In genomic region chr14:54607226-54607625, GRCm38 (mm10) we compare ENCODE assay signal across 24 mouse cellular contexts. TPM values are rescaled to one million over a fixed set of nuclear protein-coding genes. Genes with fewer than 3 reads are reported as not detected.
DNase-seq lines count a peak whose midpoint lies in the region; ATAC-seq and TF ChIP-seq lines count a peak whose summit lies in the region.
"Had no signal": no experiment of that assay in that cellular context is flagged by ENCODE, and none has a peak within 500 bp of the region (broad histone marks: within the 10 kb centered on the region; RNA-seq: fewer than 3 reads in every experiment).

No protein-coding gene starts in this region.

- ATAC-seq in hindbrain, embryonic 13.5 days (ENCODE audit: low FRiP score) = no peak
- no peak for ATAC-seq in hindbrain, embryonic 11.5 days (ENCODE audit: low FRiP score)
- no peak for ATAC-seq in stomach, embryonic 14.5 days (ENCODE audit: insufficient number of reproducible peaks, insufficient read depth, low FRiP score, low read depth)
- no peak for ATAC-seq in stomach, postnatal 0 days (ENCODE audit: low FRiP score, low TSS enrichment)
- ATAC-seq in stomach, embryonic 16.5 days (ENCODE audit: insufficient read depth, low FRiP score) = no peak
- no peak for ATAC-seq in erythroid progenitor cell, adult 5-6 weeks (replicated peaks; ENCODE audit: low FRiP score, poor library complexity, severe bottlenecking)
- ATAC-seq: forebrain, embryonic 14.5 days; hindbrain, postnatal 0 days had no signal

- no peak for TF ChIP-seq EP300 in stomach, postnatal 0 days (optimal IDR thresholded peaks at IDR 0.05)

- H3K27ac ChIP-seq in hindbrain, embryonic 13.5 days = peak overlapping the region; percentile 15
- no peak overlapping the region for H3K27ac ChIP-seq in hindbrain, embryonic 11.5 days (ENCODE audit: low read depth, low read length)
- peak overlapping the region; percentile 51; the same call in 1 of the 2 replicates for H3K27ac ChIP-seq in layer of hippocampus, adult 2 months
- H3K27ac ChIP-seq in stomach, embryonic 14.5 days (ENCODE audit: low read length) = 0 out of 2 replicates have a peak overlapping the region, but pooled peaks have one; percentile 48
- H3K27ac ChIP-seq in stomach, postnatal 0 days (replicated peaks) = no peak overlapping the region
- no peak overlapping the region for H3K27ac ChIP-seq in stomach, embryonic 16.5 days (ENCODE audit: low read length)
- H3K27ac ChIP-seq: heart, adult 2 months; heart, embryonic 15.5 days; hindbrain, postnatal 0 days had no signal

- WGBS in hindbrain, embryonic 13.5 days = 37% methylated on average over 8 of the region's 8 CpGs
- WGBS in hindbrain, embryonic 11.5 days = 37% methylated on average over 8 of the region's 8 CpGs
- 42% methylated on average over 8 of the region's 8 CpGs for WGBS in stomach, embryonic 14.5 days
- WGBS in stomach, postnatal 0 days = 57% methylated on average over 8 of the region's 8 CpGs
- WGBS in stomach, embryonic 16.5 days = 46% methylated on average over 8 of the region's 8 CpGs

- H3K4me2 ChIP-seq in hindbrain, embryonic 13.5 days = no peak overlapping the region
- no peak overlapping the region for H3K4me2 ChIP-seq in hindbrain, embryonic 11.5 days (replicated peaks; ENCODE audit: low read depth, low read length)
- H3K4me2 ChIP-seq in stomach, embryonic 14.5 days (replicated peaks; ENCODE audit: low read depth, low read length) = no peak overlapping the region
- H3K4me2 ChIP-seq in stomach, postnatal 0 days (replicated peaks; ENCODE audit: low read depth) = no peak overlapping the region
- H3K4me2 ChIP-seq in stomach, embryonic 16.5 days (ENCODE audit: low read depth, low read length) = no peak overlapping the region
- H3K4me2 ChIP-seq: heart, embryonic 11.5 days; heart, embryonic 15.5 days had no signal

- H3K36me3 ChIP-seq in hindbrain, embryonic 13.5 days = peaks cover 12% of the 10 kb centered on the region
- H3K36me3 ChIP-seq in hindbrain, embryonic 11.5 days (ENCODE audit: control insufficient read depth, insufficient read depth, low read length) = no peaks in the 10 kb centered on the region
- no peaks in the 10 kb centered on the region; the same call in 1 of the 2 replicates for H3K36me3 ChIP-seq in stomach, embryonic 14.5 days (ENCODE audit: control insufficient read depth, insufficient read depth, low read length)
- no peaks in the 10 kb centered on the region for H3K36me3 ChIP-seq in stomach, postnatal 0 days (ENCODE audit: control insufficient read depth, insufficient read depth, low read length)
- H3K36me3 ChIP-seq in stomach, embryonic 16.5 days (ENCODE audit: control insufficient read depth, insufficient read depth, low read length) = no peaks in the 10 kb centered on the region

- H3K27me3 ChIP-seq in hindbrain, embryonic 13.5 days = no peaks in the 10 kb centered on the region
- no peaks in the 10 kb centered on the region for H3K27me3 ChIP-seq in hindbrain, embryonic 11.5 days (ENCODE audit: control insufficient read depth, insufficient read depth, low read length)
- no peaks in the 10 kb centered on the region for H3K27me3 ChIP-seq in stomach, embryonic 14.5 days (ENCODE audit: control insufficient read depth, insufficient read depth, low read length)
- H3K27me3 ChIP-seq in stomach, postnatal 0 days (ENCODE audit: control insufficient read depth, insufficient read depth, low read length) = no peaks in the 10 kb centered on the region
- no peaks in the 10 kb centered on the region for H3K27me3 ChIP-seq in stomach, embryonic 16.5 days (ENCODE audit: control insufficient read depth, insufficient read depth, low read length)
- H3K27me3 ChIP-seq: heart, embryonic 15.5 days had no signal

- peaks cover 26% of the 10 kb centered on the region for H3K4me1 ChIP-seq in hindbrain, embryonic 13.5 days (replicated peaks)
- no peaks in the 10 kb centered on the region for H3K4me1 ChIP-seq in hindbrain, embryonic 11.5 days (replicated peaks; ENCODE audit: control insufficient read depth, insufficient read depth, low read length)
- peaks cover 18% of the 10 kb centered on the region; the same call in 1 of the 2 replicates for H3K4me1 ChIP-seq in stomach, embryonic 14.5 days (ENCODE audit: control insufficient read depth, insufficient read depth, low read length)
- H3K4me1 ChIP-seq in stomach, postnatal 0 days (replicated peaks; ENCODE audit: control insufficient read depth, insufficient read depth) = no peaks in the 10 kb centered on the region
- H3K4me1 ChIP-seq in stomach, embryonic 16.5 days (ENCODE audit: control insufficient read depth, insufficient read depth, low read length) = peaks cover 12% of the 10 kb centered on the region

- no peak for DNase-seq in hindbrain, embryonic 11.5 days (ENCODE audit: low spot score)
- no peak for DNase-seq in layer of hippocampus, adult 2 months (ENCODE audit: low spot score in 2 of 2)
- no peak for DNase-seq in layer of hippocampus, adult 11-12 months (ENCODE audit: low spot score)
- no peak for DNase-seq in stomach, postnatal 0 days (ENCODE audit: low spot score)
- DNase-seq: adrenal gland, adult 2 months; adrenal gland, postnatal 36 days; cerebellum, adult 2 months; gastrocnemius, postnatal 14 days; heart, adult 2 months; heart, postnatal 14 days had no signal

- H3K9ac ChIP-seq in hindbrain, embryonic 13.5 days = no peak overlapping the region
- no peak overlapping the region for H3K9ac ChIP-seq in hindbrain, embryonic 11.5 days (ENCODE audit: low read depth, low read length)
- no peak overlapping the region for H3K9ac ChIP-seq in stomach, embryonic 14.5 days (replicated peaks; ENCODE audit: low read depth, low read length)
- H3K9ac ChIP-seq in stomach, postnatal 0 days (ENCODE audit: low read length) = no peak overlapping the region
- 0 out of 2 replicates have a peak overlapping the region, but pooled peaks have one; percentile 14 for H3K9ac ChIP-seq in stomach, embryonic 16.5 days (ENCODE audit: low read length)
- H3K9ac ChIP-seq: heart, embryonic 15.5 days had no signal

- TF ChIP-seq CTCF in layer of hippocampus, adult 2 months (conservative IDR thresholded peaks at IDR 0.05) = no peak
- no peak for TF ChIP-seq CTCF in stomach, postnatal 0 days (IDR thresholded peaks at IDR 0.05; ENCODE audit: low read depth)

- no peaks in the 10 kb centered on the region for H3K9me3 ChIP-seq in hindbrain, embryonic 13.5 days
- no peaks in the 10 kb centered on the region for H3K9me3 ChIP-seq in hindbrain, embryonic 11.5 days (ENCODE audit: control insufficient read depth, low read length)
- no peaks in the 10 kb centered on the region for H3K9me3 ChIP-seq in stomach, embryonic 14.5 days (ENCODE audit: control insufficient read depth, low read depth, low read length)
- H3K9me3 ChIP-seq in stomach, postnatal 0 days (ENCODE audit: control insufficient read depth, low read length) = no peaks in the 10 kb centered on the region
- H3K9me3 ChIP-seq in stomach, embryonic 16.5 days (replicated peaks; ENCODE audit: control insufficient read depth, low read length) = no peaks in the 10 kb centered on the region
- H3K9me3 ChIP-seq: heart, embryonic 15.5 days had no signal

- no peak overlapping the region for H3K4me3 ChIP-seq in hindbrain, embryonic 13.5 days
- no peak overlapping the region for H3K4me3 ChIP-seq in hindbrain, embryonic 11.5 days (ENCODE audit: low read depth, low read length)
- no peak overlapping the region for H3K4me3 ChIP-seq in layer of hippocampus, adult 2 months
- no peak overlapping the region for H3K4me3 ChIP-seq in stomach, embryonic 14.5 days (ENCODE audit: low read depth, low read length)
- H3K4me3 ChIP-seq in stomach, postnatal 0 days (ENCODE audit: low read depth, low read length) = no peak overlapping the region
- no peak overlapping the region for H3K4me3 ChIP-seq in stomach, embryonic 16.5 days (replicated peaks; ENCODE audit: low read length)
- H3K4me3 ChIP-seq: heart, adult 2 months; heart, embryonic 15.5 days had no signal

RNA-seq across cellular contexts. Expression of gene 4931414P19Rik, which starts 1.4 kb away (rescaled TPM):
- 6.8 and 7.6 TPM in 2 replicates for polyA plus RNA-seq in hindbrain, embryonic 13.5 days (2015; fragmentation: Nextera tagmentation; extraction: Ambion mirVana)
- polyA plus RNA-seq in hindbrain, embryonic 11.5 days (2014; fragmentation: Nextera tagmentation; extraction: Ambion mirVana) = 6.2 and 6.9 TPM in 2 replicates
- 1 to 10 TPM; 5.8 to 7.1 TPM for total RNA-seq in layer of hippocampus, adult 2 months (2021)
- 7.9 and 8.3 TPM in 2 replicates for polyA plus RNA-seq in stomach, embryonic 14.5 days (2014; fragmentation: Nextera tagmentation; extraction: Ambion mirVana)
- polyA plus RNA-seq in stomach, postnatal 0 days (2015; fragmentation: Nextera tagmentation; extraction: Ambion mirVana) = 2.4 and 3.0 TPM in 2 replicates
- polyA plus RNA-seq in stomach, embryonic 16.5 days (2015; fragmentation: Nextera tagmentation; extraction: Ambion mirVana) = 8.2 and 9.0 TPM in 2 replicates
- 1.3 and 14.1 TPM in 2 replicates for total RNA-seq in erythroid progenitor cell, adult 5-6 weeks (2015; ENCODE audit: low replicate concordance)
- 2.2 and 4.7 TPM in 2 replicates for total RNA-seq in erythroid progenitor cell, adult 5-6 weeks (2017; ENCODE audit: low replicate concordance)

RNA-seq across cellular contexts. Expression of gene Psmb5, which starts 10.6 kb away (rescaled TPM):
- polyA plus RNA-seq in hindbrain, embryonic 13.5 days (2015; fragmentation: Nextera tagmentation; extraction: Ambion mirVana) = 439 and 447 TPM in 2 replicates
- 439 and 455 TPM in 2 replicates for polyA plus RNA-seq in hindbrain, embryonic 11.5 days (2014; fragmentation: Nextera tagmentation; extraction: Ambion mirVana)
- 100 to 1,000 TPM; 199 to 218 TPM for total RNA-seq in layer of hippocampus, adult 2 months (2021)
- polyA plus RNA-seq in stomach, embryonic 14.5 days (2014; fragmentation: Nextera tagmentation; extraction: Ambion mirVana) = 355 and 361 TPM in 2 replicates
- 279 and 291 TPM in 2 replicates for polyA plus RNA-seq in stomach, postnatal 0 days (2015; fragmentation: Nextera tagmentation; extraction: Ambion mirVana)
- 346 and 368 TPM in 2 replicates for polyA plus RNA-seq in stomach, embryonic 16.5 days (2015; fragmentation: Nextera tagmentation; extraction: Ambion mirVana)
- 44.9 and 56.2 TPM in 2 replicates for total RNA-seq in erythroid progenitor cell, adult 5-6 weeks (2015; ENCODE audit: low replicate concordance)
- total RNA-seq in erythroid progenitor cell, adult 5-6 weeks (2017; ENCODE audit: low replicate concordance) = 8.7 and 14.7 TPM in 2 replicates

RNA-seq across cellular contexts. Expression of gene Psmb11, which starts 14.0 kb away (rescaled TPM):
- polyA plus RNA-seq in hindbrain, embryonic 13.5 days (2015; fragmentation: Nextera tagmentation; extraction: Ambion mirVana) = not detected in 2 replicates
- not detected in 2 replicates for polyA plus RNA-seq in hindbrain, embryonic 11.5 days (2014; fragmentation: Nextera tagmentation; extraction: Ambion mirVana)
- under 1 TPM; 0.22 to 0.28 TPM for total RNA-seq in layer of hippocampus, adult 2 months (2021)
- polyA plus RNA-seq in stomach, embryonic 14.5 days (2014; fragmentation: Nextera tagmentation; extraction: Ambion mirVana) = 0.06 TPM in 1 of 2 replicates, not detected in the other
- polyA plus RNA-seq in stomach, postnatal 0 days (2015; fragmentation: Nextera tagmentation; extraction: Ambion mirVana) = 0.02 TPM in 1 of 2 replicates, not detected in the other
- polyA plus RNA-seq in stomach, embryonic 16.5 days (2015; fragmentation: Nextera tagmentation; extraction: Ambion mirVana) = not detected in 2 replicates
- total RNA-seq in erythroid progenitor cell, adult 5-6 weeks (2015; ENCODE audit: low replicate concordance) = not detected in 2 replicates
- total RNA-seq in erythroid progenitor cell, adult 5-6 weeks (2017; ENCODE audit: low replicate concordance) = not detected in 2 replicates
- total RNA-seq: adrenal gland, adult 2 months; adrenal gland, postnatal 36 days; ES-E14; gastrocnemius, adult 18-20 months; gastrocnemius, postnatal 14 days; heart, adult 2 months; hematopoietic stem cell, adult 5-6 weeks had no signal
- polyA plus RNA-seq: adrenal gland, adult 2 months; cerebellum, adult 2 months; embryonic facial prominence, embryonic 11.5 days; forebrain, embryonic 14.5 days; gonadal fat pad, adult 2 months; heart, adult 2 months; heart, embryonic 11.5 days had no signal

RNA-seq across cellular contexts. Expression of gene Ajuba, which starts 29.9 kb away (rescaled TPM):
- polyA plus RNA-seq in hindbrain, embryonic 13.5 days (2015; fragmentation: Nextera tagmentation; extraction: Ambion mirVana) = 9.8 and 10.0 TPM in 2 replicates
- 23.2 and 29.4 TPM in 2 replicates for polyA plus RNA-seq in hindbrain, embryonic 11.5 days (2014; fragmentation: Nextera tagmentation; extraction: Ambion mirVana)
- 1 to 10 TPM; 1.1 to 1.8 TPM for total RNA-seq in layer of hippocampus, adult 2 months (2021)
- 26.2 and 30.3 TPM in 2 replicates for polyA plus RNA-seq in stomach, embryonic 14.5 days (2014; fragmentation: Nextera tagmentation; extraction: Ambion mirVana)
- polyA plus RNA-seq in stomach, postnatal 0 days (2015; fragmentation: Nextera tagmentation; extraction: Ambion mirVana) = 18.9 and 26.4 TPM in 2 replicates
- 19.5 and 20.6 TPM in 2 replicates for polyA plus RNA-seq in stomach, embryonic 16.5 days (2015; fragmentation: Nextera tagmentation; extraction: Ambion mirVana)
- 2.5 TPM in 1 of 2 replicates, not detected in the other for total RNA-seq in erythroid progenitor cell, adult 5-6 weeks (2015; ENCODE audit: low replicate concordance)
- not detected in 2 replicates for total RNA-seq in erythroid progenitor cell, adult 5-6 weeks (2017; ENCODE audit: low replicate concordance)

RNA-seq across cellular contexts. Expression of gene Gm17606, which starts 33.5 kb away (rescaled TPM):
- polyA plus RNA-seq in hindbrain, embryonic 13.5 days (2015; fragmentation: Nextera tagmentation; extraction: Ambion mirVana) = not detected in 2 replicates
- not detected in 2 replicates for polyA plus RNA-seq in hindbrain, embryonic 11.5 days (2014; fragmentation: Nextera tagmentation; extraction: Ambion mirVana)
- total RNA-seq in layer of hippocampus, adult 2 months (2021) = not detected
- polyA plus RNA-seq in stomach, embryonic 14.5 days (2014; fragmentation: Nextera tagmentation; extraction: Ambion mirVana) = not detected in 2 replicates
- not detected in 2 replicates for polyA plus RNA-seq in stomach, postnatal 0 days (2015; fragmentation: Nextera tagmentation; extraction: Ambion mirVana)
- not detected in 2 replicates for polyA plus RNA-seq in stomach, embryonic 16.5 days (2015; fragmentation: Nextera tagmentation; extraction: Ambion mirVana)
- not detected in 2 replicates for total RNA-seq in erythroid progenitor cell, adult 5-6 weeks (2015; ENCODE audit: low replicate concordance)
- not detected in 2 replicates for total RNA-seq in erythroid progenitor cell, adult 5-6 weeks (2017; ENCODE audit: low replicate concordance)
- total RNA-seq: adrenal gland, adult 2 months; adrenal gland, postnatal 36 days; ES-E14; gastrocnemius, adult 18-20 months; gastrocnemius, postnatal 14 days; heart, adult 2 months; heart, postnatal 14 days; hematopoietic stem cell, adult 5-6 weeks; hindbrain, postnatal 0 days had no signal
- polyA plus RNA-seq: adrenal gland, adult 2 months; cerebellum, adult 2 months; embryonic facial prominence, embryonic 11.5 days; forebrain, embryonic 14.5 days; frontal cortex, adult 2 months; gonadal fat pad, adult 2 months; heart, adult 2 months; heart, embryonic 11.5 days; heart, embryonic 15.5 days; hindbrain, postnatal 0 days had no signal

Comparison
In these comparisons a context has a peak if more than half of its experiments do, and no peak if none do; other contexts are left out.
1. H3K27ac ChIP-seq: peak in hindbrain, embryonic 13.5 days (single experiment), layer of hippocampus, adult 2 months (single experiment) and stomach, embryonic 14.5 days (single experiment); none in hindbrain, embryonic 11.5 days (single experiment), stomach, postnatal 0 days (single experiment) and stomach, embryonic 16.5 days (single experiment).